Mouse (Mus musculus) E14TG2a.4 (cell line): ENCODE measurements around the gene Tmem132b.

Experiments used
- CTCF ChIP-seq: conservative IDR thresholded peaks from 2 replicates; pipeline ENCODE4 v1.5.1; 2014; ENCODE audit warnings: low read length
- NANOG ChIP-seq: IDR thresholded peaks from 2 replicates; pipeline ENCODE4 v1.6.1; 2014; ENCODE audit warnings: borderline replicate concordance, low read length, mixed read lengths
- POU5F1 ChIP-seq: IDR thresholded peaks from 2 replicates; pipeline ENCODE4 v1.6.1; 2014; ENCODE audit warnings: low read length, borderline replicate concordance

DNA sequence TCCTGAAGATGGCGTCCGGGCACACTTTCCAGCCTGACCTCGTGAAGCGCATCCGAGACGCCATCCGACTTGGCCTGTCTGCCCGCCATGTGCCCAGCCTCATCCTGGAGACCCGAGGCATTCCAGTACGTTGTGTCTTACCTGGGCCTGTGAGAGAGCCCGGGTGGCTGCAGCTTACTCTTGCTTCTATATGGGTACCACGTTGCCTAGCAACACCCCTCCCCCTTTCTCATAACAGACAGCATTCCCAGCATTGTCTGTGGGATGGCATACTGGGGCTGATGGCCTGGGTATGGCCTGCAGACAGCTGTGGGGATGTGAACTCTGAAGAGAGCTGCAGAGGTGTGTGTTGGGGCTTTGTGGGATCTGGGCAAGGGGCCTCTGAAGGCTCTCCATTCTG is 16.6 kb upstream of the Tmem132b start:
- TF ChIP-seq CTCF: no peak
- TF ChIP-seq NANOG: no peak
- no peak for TF ChIP-seq POU5F1
